Mouse (Mus musculus) liver, postnatal 0 days (tissue): ENCODE results near the gene Npcd.

ENCODE experiments used
- CTCF ChIP-seq: sonication (generic); IDR thresholded peaks from 2 replicates; pipeline ENCODE4 v1.5.1; 2016; ENCODE audit warnings: antibody characterized with exemption, low read depth
- EP300 ChIP-seq: IDR thresholded peaks from 2 replicates; pipeline ENCODE4 v1.6.1; 2016; ENCODE audit warnings: antibody characterized with exemption, low read depth, mild to moderate bottlenecking

GRCm38 (mm10) chr15:79813666-79814258, 20.3 kb downstream of the Npcd start:
- TF ChIP-seq EP300 (no peak), CTCF (no peak)
